Comparison of ENCODE assay signal across 28 mouse cellular contexts in the genomic region with DNA sequence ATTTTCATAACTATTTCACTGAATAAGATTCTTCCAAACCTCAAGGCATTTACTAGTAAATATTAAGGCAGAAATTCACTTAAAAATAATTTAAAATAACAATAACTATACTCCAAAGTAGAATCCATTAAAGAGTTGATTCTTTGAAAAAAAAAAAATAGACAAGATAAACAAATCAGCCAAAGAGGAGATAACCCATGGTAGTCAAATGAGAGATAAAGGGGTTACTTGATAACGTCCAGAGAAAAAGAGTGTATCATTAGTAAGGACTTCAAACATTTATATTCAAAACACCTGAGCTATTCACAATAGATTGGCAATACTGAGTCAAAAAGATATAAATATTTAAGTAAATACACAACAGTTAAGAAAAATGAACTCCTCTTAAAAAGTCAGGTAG.
"Had no signal": no experiment of that assay in that cellular context is flagged by ENCODE, and none has a peak within 500 bp of the region (broad histone marks: within the 10 kb centered on the region; RNA-seq: fewer than 3 reads in every experiment).

No protein-coding gene starts in this region.

- H3K4me1 ChIP-seq: embryonic facial prominence, embryonic 10.5 days; embryonic facial prominence, embryonic 12.5 days; embryonic facial prominence, embryonic 13.5 days; embryonic facial prominence, embryonic 15.5 days; forebrain, embryonic 10.5 days; forebrain, embryonic 12.5 days; forebrain, embryonic 13.5 days; forebrain, embryonic 15.5 days; heart, embryonic 10.5 days had no signal

- ATAC-seq: forebrain, embryonic 13.5 days; forebrain, embryonic 14.5 days; forebrain, embryonic 15.5 days; forebrain, embryonic 16.5 days; forebrain, postnatal 0 days had no signal

- H3K4me3 ChIP-seq: embryonic facial prominence, embryonic 10.5 days; embryonic facial prominence, embryonic 12.5 days; embryonic facial prominence, embryonic 13.5 days; embryonic facial prominence, embryonic 15.5 days; erythroblast, embryonic 14.5 days; forebrain, embryonic 10.5 days; forebrain, embryonic 12.5 days; forebrain, embryonic 13.5 days; forebrain, embryonic 15.5 days; gastrocnemius, adult 2 months; heart, adult 2 months; heart, embryonic 10.5 days had no signal

- H3K27me3 ChIP-seq: embryonic facial prominence, embryonic 12.5 days; embryonic facial prominence, embryonic 13.5 days; embryonic facial prominence, embryonic 15.5 days; forebrain, embryonic 12.5 days; forebrain, embryonic 13.5 days; forebrain, embryonic 15.5 days had no signal

- H3K36me3 ChIP-seq: embryonic facial prominence, embryonic 10.5 days; embryonic facial prominence, embryonic 12.5 days; embryonic facial prominence, embryonic 13.5 days; embryonic facial prominence, embryonic 15.5 days; forebrain, embryonic 10.5 days; forebrain, embryonic 12.5 days; forebrain, embryonic 15.5 days; heart, embryonic 10.5 days had no signal

- H3K9ac ChIP-seq: embryonic facial prominence, embryonic 12.5 days; embryonic facial prominence, embryonic 13.5 days; embryonic facial prominence, embryonic 15.5 days; forebrain, embryonic 12.5 days; forebrain, embryonic 13.5 days; forebrain, embryonic 15.5 days; forebrain, postnatal 0 days had no signal

- DNase-seq: cerebellum, adult 9-10 months; cerebellum, adult 9-11 months; cerebellum, postnatal 10 days; cerebellum, postnatal 14 days; cerebellum, postnatal 25 days; cerebellum, postnatal 36 days; embryo, embryonic 11 days; forebrain, postnatal 0 days; gastrocnemius, adult 2 months; gastrocnemius, postnatal 10 days; gastrocnemius, postnatal 14 days; gastrocnemius, postnatal 25 days; gastrocnemius, postnatal 36 days; heart, adult 11 months; heart, adult 18-20 months; heart, adult 2 months had no signal

- H3K27ac ChIP-seq: embryonic facial prominence, embryonic 10.5 days; embryonic facial prominence, embryonic 12.5 days; embryonic facial prominence, embryonic 13.5 days; embryonic facial prominence, embryonic 15.5 days; forebrain, embryonic 10.5 days; forebrain, embryonic 12.5 days; forebrain, embryonic 13.5 days; forebrain, embryonic 15.5 days; gastrocnemius, adult 2 months; heart, adult 2 months; heart, embryonic 10.5 days had no signal

- H3K9me3 ChIP-seq: embryonic facial prominence, embryonic 10.5 days; embryonic facial prominence, embryonic 12.5 days; embryonic facial prominence, embryonic 13.5 days; embryonic facial prominence, embryonic 15.5 days; forebrain, embryonic 10.5 days; forebrain, embryonic 12.5 days; forebrain, embryonic 13.5 days; forebrain, embryonic 15.5 days; heart, embryonic 10.5 days had no signal
